Mouse (Mus musculus) limb, embryonic 11.5 days (tissue): ENCODE data around the gene Arhgef19. TPM values are rescaled to one million over a fixed set of nuclear protein-coding genes. Genes with fewer than 3 reads are reported as not detected.
A peak's percentile ranks its signal among the peaks of the same experiment; 100 is the strongest.

ENCODE experiments used
- ATAC-seq: fragments of 200-750 bp; cut with Nextera tagmentation; 2 replicates; pipeline ENCODE4 v1.8.0; 2017; ENCODE audit warnings: low read depth; ENCODE audit not compliant: insufficient number of reproducible peaks, low FRiP score, low TSS enrichment
- DNase-seq: peaks from one replicate; pipeline ENCODE4 v3.0.0-alpha.2; 2015; ENCODE audit warnings: low spot score
- H3K27ac ChIP-seq: fragments of 300-500 bp; sonication (generic); replicated peaks from 2 replicates; pipeline ENCODE4 v1.5.1; 2014; ENCODE audit warnings: low read depth, mild to moderate bottlenecking, low read length
- H3K27me3 ChIP-seq: fragments of 300-500 bp; sonication (generic); 2 replicates; pipeline ENCODE4 v1.6.1; 2014; ENCODE audit warnings: mild to moderate bottlenecking, low read length, mixed read lengths; ENCODE audit not compliant: control insufficient read depth, insufficient read depth
- H3K36me3 ChIP-seq: fragments of 300-500 bp; sonication (generic); 2 replicates; pipeline ENCODE4 v1.6.1; 2014; ENCODE audit warnings: mild to moderate bottlenecking, low read length, moderate library complexity, mixed read lengths; ENCODE audit not compliant: control insufficient read depth, insufficient read depth
- H3K4me1 ChIP-seq: fragments of 300-500 bp; sonication (generic); 2 replicates; pipeline ENCODE4 v1.6.1; 2014; ENCODE audit warnings: low read length, mixed read lengths; ENCODE audit not compliant: control insufficient read depth, insufficient read depth
- H3K4me2 ChIP-seq: fragments of 300-500 bp; sonication (generic); 2 replicates; pipeline ENCODE4 v1.6.1; 2014; ENCODE audit warnings: low read depth, mild to moderate bottlenecking, moderate library complexity; ENCODE audit not compliant: severe bottlenecking
- H3K4me3 ChIP-seq: fragments of 300-500 bp; sonication (generic); 2 replicates; pipeline ENCODE4 v1.5.1; 2014; ENCODE audit warnings: low read depth, low read length
- H3K9ac ChIP-seq: fragments of 300-500 bp; sonication (generic); 2 replicates; pipeline ENCODE4 v1.6.1; 2014; ENCODE audit warnings: mild to moderate bottlenecking, low read length
- H3K9me3 ChIP-seq: fragments of 300-500 bp; sonication (generic); 2 replicates; pipeline ENCODE4 v1.6.1; 2016; ENCODE audit warnings: low read length; ENCODE audit not compliant: control insufficient read depth
- WGBS: fragments of 180-500 bp; shearing (Covaris S2); extraction: QIAGEN DNeasy Blood & Tissue Kit; methylation state at CpG from one replicate; pipeline ENCODE4 v1.1.7; 2014; 5-methylcytosine and 5-hydroxymethylcytosine counted together
- polyA plus RNA-seq: library from polyadenylated mRNA; unstranded; fragments of >200 nt; fragmentation: Nextera tagmentation; extraction: Ambion mirVana; gene quantifications from 2 replicates; pipeline ENCODE4 v1.2.1, GENCODE M21; 2014

The Arhgef19 gene
- polyA plus RNA-seq, 1 experiment from 2014 or later, result 4.6 TPM

GRCm38 (mm10) chr4:141221848-141222247, 17.5 kb upstream of the Arhgef19 start:
- Histone ChIP-seq H3K4me2 (no peak overlapping the region), H3K9me3 (no peaks in the 10 kb centered on the region), H3K27me3 (no peaks in the 10 kb centered on the region), H3K9ac (no peak overlapping the region), H3K4me3 (no peak overlapping the region), H3K27ac (no peak overlapping the region), H3K4me1 (no peaks in the 10 kb centered on the region), H3K36me3 (no peaks in the 10 kb centered on the region)
- DNase-seq (no peak), ATAC-seq (no peak)
- WGBS, result 71% methylated on average over 2 of the region's 2 CpGs

DNA sequence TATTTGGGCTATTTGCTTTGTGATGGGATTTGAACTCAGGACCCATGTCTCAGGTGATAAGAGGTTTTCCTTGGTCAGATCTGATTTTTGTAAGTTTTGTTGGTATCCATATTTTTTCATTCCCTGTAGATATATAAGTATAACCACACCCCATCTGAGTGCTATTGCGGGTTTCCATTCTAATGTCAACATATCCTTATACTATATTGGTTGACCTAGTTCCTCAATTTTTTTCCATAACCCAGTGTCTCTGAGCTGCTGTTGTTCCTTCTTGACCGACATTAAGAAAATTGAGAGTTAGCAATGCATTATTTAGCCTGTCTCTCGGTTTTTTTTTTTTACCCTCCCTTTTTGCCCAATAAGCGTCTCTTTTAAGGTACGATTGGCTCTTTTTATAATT, 16.5 kb upstream of the Arhgef19 start:
- Histone ChIP-seq H3K27ac (no peak overlapping the region), H3K9me3 (no peaks in the 10 kb centered on the region), H3K4me3 (no peak overlapping the region), H3K4me2 (no peak overlapping the region), H3K4me1 (no peaks in the 10 kb centered on the region), H3K9ac (no peak overlapping the region), H3K27me3 (no peaks in the 10 kb centered on the region), H3K36me3 (no peaks in the 10 kb centered on the region)
- ATAC-seq, result no peak
- 91% methylated on average over 5 of the region's 5 CpGs for WGBS
- DNase-seq, result no peak

DNA sequence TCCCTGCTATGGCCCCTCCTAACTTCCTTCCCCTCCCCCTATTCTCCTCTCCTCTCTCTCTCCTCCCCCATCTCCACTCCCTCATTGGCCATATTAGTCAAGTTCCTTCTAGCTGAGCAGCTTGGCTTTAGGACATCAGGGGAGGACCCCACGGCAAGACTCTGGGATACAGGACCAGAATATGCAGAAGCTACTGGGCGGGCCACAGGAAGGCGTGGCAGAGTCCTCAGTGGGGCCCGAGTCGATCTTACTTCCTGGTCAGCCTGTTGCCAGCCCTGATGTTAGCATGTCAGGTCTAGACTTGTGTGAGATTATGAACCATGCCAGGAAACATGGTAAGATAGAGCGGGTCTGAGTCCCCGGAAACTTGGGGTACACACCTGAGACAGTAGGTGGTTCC, 10.6 kb upstream of the Arhgef19 start:
- H3K36me3 ChIP-seq, result 0 out of 2 replicates have a peak, but pooled peaks cover 2% of the 10 kb centered on the region
- no peaks in the 10 kb centered on the region for H3K27me3 ChIP-seq
- no peak overlapping the region for H3K4me3 ChIP-seq
- WGBS, result 79% methylated on average over 7 of the region's 7 CpGs
- H3K9me3 ChIP-seq, result no peaks in the 10 kb centered on the region
- H3K9ac ChIP-seq, result no peak overlapping the region
- ATAC-seq (no peak), DNase-seq (no peak)
- no peak overlapping the region for H3K27ac ChIP-seq
- no peaks in the 10 kb centered on the region for H3K4me1 ChIP-seq
- H3K4me2 ChIP-seq, result no peak overlapping the region

DNA sequence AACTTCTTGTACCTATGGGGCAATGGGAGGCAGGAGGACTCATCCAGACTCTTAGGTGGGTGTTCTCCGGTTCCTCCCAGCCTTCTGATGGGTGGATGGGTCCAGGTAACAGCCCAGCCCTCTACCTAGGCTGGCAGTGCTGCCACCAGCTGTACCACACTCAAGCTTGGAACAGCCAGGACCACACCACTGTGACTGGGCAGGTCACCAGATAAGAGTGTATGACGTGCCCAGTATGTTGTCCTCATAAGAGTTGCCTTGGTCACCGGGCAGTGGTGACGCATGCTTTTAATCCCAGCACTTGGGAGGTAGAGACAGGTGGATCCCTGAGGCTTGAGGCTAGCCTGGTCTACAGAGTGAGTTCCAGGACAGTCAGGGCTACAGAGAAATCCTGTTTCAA, 6.1 kb upstream of the Arhgef19 start:
- DNase-seq (no peak), ATAC-seq (no peak)
- H3K4me2 ChIP-seq, result no peak overlapping the region
- H3K9me3 ChIP-seq, result no peaks in the 10 kb centered on the region
- H3K27ac ChIP-seq, result no peak overlapping the region
- H3K4me1 ChIP-seq, result no peaks in the 10 kb centered on the region
- peaks cover 9% of the 10 kb centered on the region for H3K27me3 ChIP-seq
- no peak overlapping the region for H3K9ac ChIP-seq
- 94% methylated on average over 4 of the region's 4 CpGs for WGBS
- no peak overlapping the region for H3K4me3 ChIP-seq
- H3K36me3 ChIP-seq, result 0 out of 2 replicates have a peak, but pooled peaks cover 2% of the 10 kb centered on the region

- H3K36me3 ChIP-seq, result no peaks in the 10 kb centered on the region
- H3K27me3 ChIP-seq, result peaks cover 31% of the 10 kb centered on the region
- 64% methylated on average over 6 of the region's 6 CpGs for WGBS
- H3K4me2 ChIP-seq, result no peak overlapping the region
- no peak for DNase-seq
- no peak overlapping the region for H3K27ac ChIP-seq
- no peak overlapping the region for H3K4me3 ChIP-seq
- no peak for ATAC-seq
- H3K4me1 ChIP-seq, result peaks cover 9% of the 10 kb centered on the region
- no peak overlapping the region for H3K9ac ChIP-seq
- H3K9me3 ChIP-seq, result no peaks in the 10 kb centered on the region
Observed at GRCm38 (mm10) chr4:141235537-141236111, 3.7 kb upstream of the Arhgef19 start.

GRCm38 (mm10) chr4:141236856-141237255, 2.4 kb upstream of the Arhgef19 start:
- no peak overlapping the region for H3K27ac ChIP-seq
- peaks cover 10% of the 10 kb centered on the region for H3K4me1 ChIP-seq
- H3K9ac ChIP-seq, result no peak overlapping the region
- no peaks in the 10 kb centered on the region for H3K36me3 ChIP-seq
- H3K4me2 ChIP-seq, result no peak overlapping the region
- H3K4me3 ChIP-seq, result no peak overlapping the region
- DNase-seq (no peak), ATAC-seq (no peak)
- H3K27me3 ChIP-seq, result peaks cover 44% of the 10 kb centered on the region
- WGBS, result 75% methylated on average over 3 of the region's 3 CpGs
- H3K9me3 ChIP-seq, result no peaks in the 10 kb centered on the region

DNA sequence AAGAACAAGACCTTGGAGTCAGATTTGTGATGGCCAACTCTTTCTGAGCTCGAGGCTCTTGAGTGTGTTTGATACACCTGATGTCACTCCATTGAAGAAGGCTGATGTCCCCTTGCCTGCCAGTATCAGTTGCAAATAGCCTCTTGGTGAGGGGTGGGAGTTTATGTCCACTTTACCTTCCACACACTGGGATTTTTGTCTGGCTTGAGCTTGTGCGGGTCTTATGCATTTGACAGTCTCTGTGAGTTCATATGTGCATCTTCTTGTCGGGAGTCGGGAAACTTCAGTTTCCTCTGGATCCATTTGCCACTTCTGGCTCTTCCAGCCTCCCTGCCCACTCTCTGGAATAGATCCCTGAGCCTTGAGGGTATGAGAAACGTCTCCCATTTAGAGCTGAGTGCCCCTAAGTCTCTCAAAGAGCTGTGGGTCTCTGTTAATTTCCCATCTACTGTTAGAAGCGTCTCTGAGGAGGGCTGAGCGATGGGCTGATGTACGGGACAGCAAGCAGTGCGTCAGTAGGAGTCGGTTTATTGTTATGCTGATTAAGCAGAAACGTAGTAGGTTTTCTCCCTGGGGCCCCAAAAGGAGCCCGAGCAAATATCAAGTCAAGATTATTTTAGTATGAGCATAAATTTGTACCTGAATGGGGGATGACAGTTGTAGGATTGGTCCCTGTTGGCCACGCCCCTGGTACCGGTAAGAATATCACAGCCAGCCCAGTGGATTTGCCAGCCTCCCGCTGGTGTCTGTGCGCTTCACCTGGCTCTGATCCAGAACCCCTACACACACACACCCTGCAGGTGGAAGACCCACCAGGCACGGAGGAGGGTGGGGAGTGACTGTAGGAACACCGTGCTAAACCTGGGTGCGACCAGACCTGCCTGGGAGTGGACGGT, 559 bp upstream of the Arhgef19 start:
- 7% methylated on average over 20 of the region's 20 CpGs for WGBS
- Histone ChIP-seq H3K9ac (no peak overlapping the region), H3K27ac (no peak overlapping the region), H3K4me1 (peaks cover 17% of the 10 kb centered on the region), H3K27me3 (peaks cover 60% of the 10 kb centered on the region), H3K4me3 (peak overlapping the region; percentile 29), H3K9me3 (no peaks in the 10 kb centered on the region), H3K4me2 (peak overlapping the region; percentile 65), H3K36me3 (no peaks in the 10 kb centered on the region)
- DNase-seq (no peak), ATAC-seq (no peak)

DNA sequence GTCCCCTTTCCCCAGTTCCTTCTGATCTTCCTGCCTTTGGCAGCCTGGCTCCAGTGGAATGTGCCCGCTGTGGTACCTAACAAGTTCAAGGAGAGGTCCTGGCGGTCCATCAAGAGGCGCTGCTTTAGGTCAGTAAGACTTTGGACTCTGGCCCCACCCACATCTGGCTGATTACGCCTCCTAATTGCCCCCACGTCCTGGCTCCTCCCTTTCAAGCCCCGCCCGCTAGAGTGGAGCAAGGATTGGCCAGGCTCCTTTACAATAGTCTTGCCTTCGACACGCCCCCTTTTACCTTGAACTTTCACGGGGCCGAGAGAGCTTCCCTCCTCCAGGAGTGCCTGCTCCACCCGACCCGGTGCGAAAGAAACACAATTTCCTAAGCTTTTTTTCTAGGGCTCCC, 1.3 kb downstream of the Arhgef19 start:
- Histone ChIP-seq H3K4me2 (no peak overlapping the region), H3K27me3 (peaks cover 77% of the 10 kb centered on the region), H3K9me3 (no peaks in the 10 kb centered on the region), H3K9ac (no peak overlapping the region), H3K4me3 (no peak overlapping the region), H3K4me1 (peaks cover 17% of the 10 kb centered on the region), H3K36me3 (no peaks in the 10 kb centered on the region), H3K27ac (no peak overlapping the region)
- DNase-seq, result peak; percentile 57
- under 1% methylated on average over 14 of the region's 14 CpGs for WGBS
- ATAC-seq, result no peak
